Mouse (Mus musculus): ENCODE data around the gene Ina. TPM values are rescaled to one million over a fixed set of nuclear protein-coding genes. Genes with fewer than 3 reads are reported as not detected.
"Not testable (repeated sequence)": the region's sequence is repeated elsewhere in the genome, so short reads cannot be mapped to it uniquely, and the experiment has no call there.

Gene Ina
- polyA plus RNA-seq, 1 experiment from 2014 or later = 4.7 TPM

GRCm38 (mm10) chr19:46998168-46998870 is 16.2 kb upstream of the Ina start:
- ATAC-seq = no peak

GRCm38 (mm10) chr19:46998953-46999352 is 15.5 kb upstream of the Ina start:
- no peak for ATAC-seq
- Histone ChIP-seq H3K4me1 (replicated peaks; ENCODE audit: control insufficient read depth, insufficient read depth, low read length) (no peaks in the 10 kb centered on the region), H3K4me3 (ENCODE audit: low read depth, low read length) (no peak overlapping the region), H3K27me3 (replicated peaks; ENCODE audit: control insufficient read depth, insufficient read depth, low read length) (no peaks in the 10 kb centered on the region), H3K9me3 (ENCODE audit: control insufficient read depth) (no peaks in the 10 kb centered on the region), H3K4me2 (replicated peaks; ENCODE audit: low read depth) (no peak overlapping the region), H3K9ac (ENCODE audit: low read depth, low read length) (no peak overlapping the region), H3K36me3 (ENCODE audit: control insufficient read depth, insufficient read depth) (no peaks in the 10 kb centered on the region), H3K27ac (ENCODE audit: low read depth, low read length) (no peak overlapping the region)
- no peak for TF ChIP-seq CTCF (IDR thresholded peaks at IDR 0.05; ENCODE audit: low read depth)
- 72% methylated on average over 4 of the region's 4 CpGs for WGBS

More at GRCm38 (mm10) chr19:46998168-46998870, 16.2 kb upstream of the Ina start:
- no peak for TF ChIP-seq CTCF (IDR thresholded peaks at IDR 0.05; ENCODE audit: low read depth)
- Histone ChIP-seq H3K4me3 (ENCODE audit: low read depth, low read length) (no peak overlapping the region), H3K4me1 (replicated peaks; ENCODE audit: control insufficient read depth, insufficient read depth, low read length) (no peaks in the 10 kb centered on the region), H3K27me3 (replicated peaks; ENCODE audit: control insufficient read depth, insufficient read depth, low read length) (no peaks in the 10 kb centered on the region), H3K27ac (ENCODE audit: low read depth, low read length) (no peak overlapping the region), H3K4me2 (replicated peaks; ENCODE audit: low read depth) (no peak overlapping the region), H3K9me3 (ENCODE audit: control insufficient read depth) (no peaks in the 10 kb centered on the region), H3K36me3 (ENCODE audit: control insufficient read depth, insufficient read depth) (no peaks in the 10 kb centered on the region), H3K9ac (ENCODE audit: low read depth, low read length) (no peak overlapping the region)
- 79% methylated on average over 8 of the region's 8 CpGs for WGBS

GRCm38 (mm10) chr19:46999753-47000152 is 14.7 kb upstream of the Ina start:
- Histone ChIP-seq H3K27me3 (replicated peaks; ENCODE audit: control insufficient read depth, insufficient read depth, low read length) (no peaks in the 10 kb centered on the region), H3K4me2 (replicated peaks; ENCODE audit: low read depth) (no peak overlapping the region), H3K9ac (ENCODE audit: low read depth, low read length) (no peak overlapping the region), H3K27ac (ENCODE audit: low read depth, low read length) (no peak overlapping the region), H3K4me1 (replicated peaks; ENCODE audit: control insufficient read depth, insufficient read depth, low read length) (no peaks in the 10 kb centered on the region), H3K36me3 (ENCODE audit: control insufficient read depth, insufficient read depth) (no peaks in the 10 kb centered on the region), H3K4me3 (ENCODE audit: low read depth, low read length) (no peak overlapping the region), H3K9me3 (ENCODE audit: control insufficient read depth) (no peaks in the 10 kb centered on the region)
- TF ChIP-seq CTCF (IDR thresholded peaks at IDR 0.05; ENCODE audit: low read depth) = no peak
- 67% methylated on average over 6 of the region's 6 CpGs for WGBS
- ATAC-seq = no peak

- H3K9ac ChIP-seq (ENCODE audit: low read depth, low read length); H3K9me3 ChIP-seq (ENCODE audit: control insufficient read depth); H3K27me3 ChIP-seq (replicated peaks; ENCODE audit: control insufficient read depth, insufficient read depth, low read length); H3K4me2 ChIP-seq (replicated peaks; ENCODE audit: low read depth); H3K27ac ChIP-seq (ENCODE audit: low read depth, low read length); ATAC-seq; H3K4me1 ChIP-seq (replicated peaks; ENCODE audit: control insufficient read depth, insufficient read depth, low read length); H3K36me3 ChIP-seq (ENCODE audit: control insufficient read depth, insufficient read depth); H3K4me3 ChIP-seq (ENCODE audit: low read depth, low read length): not testable (repeated sequence)
- WGBS = 89% methylated on average over 2 of the region's 3 CpGs
Measured at GRCm38 (mm10) chr19:47000357-47000756, 14.1 kb upstream of the Ina start.

DNA sequence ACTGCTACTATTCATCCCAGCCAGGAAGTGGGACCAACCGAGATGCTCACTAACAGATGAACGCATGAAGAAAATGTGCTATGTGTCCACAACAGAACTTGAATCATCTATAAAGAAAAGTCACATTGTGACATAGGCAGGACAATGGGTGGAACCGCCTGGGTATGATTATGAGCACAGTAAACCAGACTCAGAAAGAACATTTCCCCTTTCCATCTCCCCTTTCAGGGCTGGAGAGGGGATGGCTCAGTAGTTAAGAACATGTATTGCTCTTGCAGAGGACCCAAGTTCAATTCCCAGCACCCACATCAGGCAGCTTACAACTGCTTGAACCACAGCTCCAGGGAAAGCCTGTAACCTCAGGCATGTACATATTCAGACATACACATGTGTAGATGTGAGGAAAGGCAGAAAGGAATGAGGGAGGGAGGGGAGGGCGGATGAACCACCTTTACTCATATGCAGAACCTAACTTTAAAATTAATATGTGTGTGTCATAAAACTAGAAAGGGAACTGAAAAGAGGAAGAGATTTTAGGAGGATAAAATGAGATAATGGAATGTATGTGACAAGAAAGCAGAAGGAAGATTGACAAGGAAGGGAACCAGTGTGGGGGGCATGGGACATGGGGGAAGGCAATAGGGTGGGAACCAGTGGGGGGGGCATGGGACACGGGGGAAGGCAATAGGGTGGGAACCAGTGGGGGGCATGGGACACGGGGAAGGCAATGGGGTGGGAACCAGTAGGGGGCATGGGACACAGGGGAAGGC is 10.6 kb upstream of the Ina start:
- no peaks in the 10 kb centered on the region for H3K27me3 ChIP-seq (replicated peaks; ENCODE audit: control insufficient read depth, insufficient read depth, low read length)
- H3K9me3 ChIP-seq (ENCODE audit: control insufficient read depth) = no peaks in the 10 kb centered on the region
- no peaks in the 10 kb centered on the region for H3K4me1 ChIP-seq (replicated peaks; ENCODE audit: control insufficient read depth, insufficient read depth, low read length)
- ATAC-seq = no peak
- H3K4me3 ChIP-seq (ENCODE audit: low read depth, low read length) = no peak overlapping the region
- H3K27ac ChIP-seq (ENCODE audit: low read depth, low read length) = no peak overlapping the region
- H3K36me3 ChIP-seq (ENCODE audit: control insufficient read depth, insufficient read depth) = no peaks in the 10 kb centered on the region
- TF ChIP-seq CTCF (IDR thresholded peaks at IDR 0.05; ENCODE audit: low read depth) = no peak
- 71% methylated on average over 6 of the region's 6 CpGs for WGBS
- no peak overlapping the region for H3K9ac ChIP-seq (ENCODE audit: low read depth, low read length)
- no peak overlapping the region for H3K4me2 ChIP-seq (replicated peaks; ENCODE audit: low read depth)

DNA sequence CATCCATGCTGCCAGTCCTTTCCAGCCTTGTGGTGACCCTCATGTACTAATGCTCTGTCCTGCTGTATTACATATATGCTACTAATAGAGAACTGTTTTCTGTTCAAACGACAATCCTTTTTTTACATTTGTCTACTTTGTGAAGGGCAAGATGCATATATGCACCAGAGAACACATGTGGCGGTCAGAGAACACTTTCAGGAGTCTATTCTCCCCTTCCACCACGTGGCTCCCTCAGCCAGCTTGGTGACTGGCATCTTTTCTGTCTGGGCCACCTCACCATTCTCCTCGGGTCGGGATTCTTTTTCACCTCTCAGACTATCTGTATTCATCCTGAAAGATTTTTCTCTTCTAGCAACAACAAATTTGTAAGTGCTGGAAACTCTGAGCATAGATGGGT is 8.6 kb upstream of the Ina start:
- H3K36me3 ChIP-seq (ENCODE audit: control insufficient read depth, insufficient read depth) = no peaks in the 10 kb centered on the region
- H3K9ac ChIP-seq (ENCODE audit: low read depth, low read length) = no peak overlapping the region
- no peak for ATAC-seq
- no peak for TF ChIP-seq CTCF (IDR thresholded peaks at IDR 0.05; ENCODE audit: low read depth)
- 53% methylated on average over 5 of the region's 5 CpGs for WGBS
- H3K4me3 ChIP-seq (ENCODE audit: low read depth, low read length) = no peak overlapping the region
- no peak overlapping the region for H3K4me2 ChIP-seq (replicated peaks; ENCODE audit: low read depth)
- no peaks in the 10 kb centered on the region for H3K9me3 ChIP-seq (ENCODE audit: control insufficient read depth)
- H3K27ac ChIP-seq (ENCODE audit: low read depth, low read length) = no peak overlapping the region
- no peaks in the 10 kb centered on the region for H3K4me1 ChIP-seq (replicated peaks; ENCODE audit: control insufficient read depth, insufficient read depth, low read length)
- H3K27me3 ChIP-seq (replicated peaks; ENCODE audit: control insufficient read depth, insufficient read depth, low read length) = no peaks in the 10 kb centered on the region

Data from intestine, postnatal 0 days (tissue).